In genomic region chr7:141010593-141010992, GRCm38 (mm10) we compare ENCODE assay signal across 8 mouse cellular contexts. TPM values are rescaled to one million over a fixed set of nuclear protein-coding genes. Genes with fewer than 3 reads are reported as not detected.
DNase-seq lines count a peak whose midpoint lies in the region; ATAC-seq and TF ChIP-seq lines count a peak whose summit lies in the region.

Ifitm3 (minus strand) TSS chr7:141010770.

- no peaks in the 10 kb centered on the region for H3K9me3 ChIP-seq in embryonic facial prominence, embryonic 15.5 days (replicated peaks)
- no peaks in the 10 kb centered on the region for H3K9me3 ChIP-seq in heart, embryonic 12.5 days (replicated peaks)
- no peaks in the 10 kb centered on the region for H3K9me3 ChIP-seq in kidney, embryonic 16.5 days (ENCODE audit: low read length)

- H3K27ac ChIP-seq in thymus, adult 2 months (ENCODE audit: control insufficient read depth, insufficient read depth, low read length): no peak within 1 kb of the TSS
- H3K27ac ChIP-seq in embryonic facial prominence, embryonic 15.5 days (replicated peaks): peak within 1 kb of the TSS; percentile 83
- H3K27ac ChIP-seq in heart, embryonic 12.5 days (ENCODE audit: poor library complexity, severe bottlenecking): 0 out of 2 replicates have a peak within 1 kb of the TSS, but pooled peaks have one; percentile 22
- peak within 1 kb of the TSS; percentile 83 for H3K27ac ChIP-seq in kidney, embryonic 16.5 days (ENCODE audit: low read length)
- H3K27ac ChIP-seq in small intestine, adult 2 months (ENCODE audit: insufficient read depth, low read depth, low read length): peak within 1 kb of the TSS; percentile 88

- WGBS in thymus, adult 2 months: 8% methylated on average over 10 of the region's 10 CpGs
- WGBS in embryonic facial prominence, embryonic 15.5 days: 8% methylated on average over 10 of the region's 10 CpGs
- 18% methylated on average over 10 of the region's 10 CpGs for WGBS in heart, embryonic 12.5 days
- 3% methylated on average over 10 of the region's 10 CpGs for WGBS in kidney, embryonic 16.5 days
- WGBS in small intestine, adult 2 months: 9% methylated on average over 10 of the region's 10 CpGs

- TF ChIP-seq CTCF in thymus, adult 2 months (IDR thresholded peaks at IDR 0.05; ENCODE audit: borderline replicate concordance, control insufficient read depth, extremely low read depth, insufficient read depth, low read length, poor library complexity): no peak
- TF ChIP-seq CTCF in small intestine, adult 2 months (IDR thresholded peaks at IDR 0.05; ENCODE audit: extremely low read depth, insufficient read length, insufficient replicate concordance, low read depth, low read length): no peak

- DNase-seq in thymus, adult 2 months: no peak
- no peak for DNase-seq in thymus, postnatal 14 days
- peak; percentile 86 for DNase-seq in lung, postnatal 36 days
- DNase-seq in cerebellum, adult 9-10 months: no peak

- peak within 1 kb of the TSS; percentile 42 for H3K9ac ChIP-seq in embryonic facial prominence, embryonic 15.5 days
- H3K9ac ChIP-seq in heart, embryonic 12.5 days: peak within 1 kb of the TSS; percentile 46
- peak within 1 kb of the TSS; percentile 71 for H3K9ac ChIP-seq in kidney, embryonic 16.5 days (replicated peaks; ENCODE audit: low read length)

- peak within 1 kb of the TSS; percentile 39 for H3K4me3 ChIP-seq in thymus, adult 2 months (ENCODE audit: control insufficient read depth, insufficient read depth, low read length)
- peak within 1 kb of the TSS; percentile 45 for H3K4me3 ChIP-seq in embryonic facial prominence, embryonic 15.5 days (replicated peaks)
- H3K4me3 ChIP-seq in heart, embryonic 12.5 days: peak within 1 kb of the TSS; percentile 44
- peak within 1 kb of the TSS; percentile 58 for H3K4me3 ChIP-seq in kidney, embryonic 16.5 days (ENCODE audit: low read length)
- peak within 1 kb of the TSS; percentile 67 for H3K4me3 ChIP-seq in small intestine, adult 2 months (ENCODE audit: low read depth, low read length)

- H3K4me1 ChIP-seq in thymus, adult 2 months (replicated peaks; ENCODE audit: control insufficient read depth, insufficient read depth, low read length): peaks cover 26% of the 10 kb centered on the region
- peaks cover 32% of the 10 kb centered on the region for H3K4me1 ChIP-seq in embryonic facial prominence, embryonic 15.5 days
- H3K4me1 ChIP-seq in heart, embryonic 12.5 days (replicated peaks): peaks cover 15% of the 10 kb centered on the region
- peaks cover 26% of the 10 kb centered on the region for H3K4me1 ChIP-seq in kidney, embryonic 16.5 days (ENCODE audit: insufficient read depth, low read length)
- H3K4me1 ChIP-seq in small intestine, adult 2 months (ENCODE audit: control insufficient read depth, insufficient read depth, insufficient read length, low read length): peaks cover 10% of the 10 kb centered on the region; the same call in 1 of the 2 replicates

- H3K36me3 ChIP-seq in thymus, adult 2 months (ENCODE audit: control insufficient read depth, insufficient read depth, low read length): no peaks in the 10 kb centered on the region
- H3K36me3 ChIP-seq in embryonic facial prominence, embryonic 15.5 days: no peaks in the 10 kb centered on the region
- no peaks in the 10 kb centered on the region for H3K36me3 ChIP-seq in heart, embryonic 12.5 days
- H3K36me3 ChIP-seq in kidney, embryonic 16.5 days (ENCODE audit: insufficient read depth, low read length): no peaks in the 10 kb centered on the region
- no peaks in the 10 kb centered on the region for H3K36me3 ChIP-seq in small intestine, adult 2 months (ENCODE audit: control insufficient read depth, insufficient read depth, low read length)

- no peak for TF ChIP-seq POLR2A in thymus, adult 2 months (IDR thresholded peaks at IDR 0.05; ENCODE audit: control insufficient read depth, extremely low read depth, insufficient read depth, low read length, poor library complexity)
- peak; percentile 59; the same call in 1 of the 2 replicates for TF ChIP-seq POLR2A in small intestine, adult 2 months (IDR thresholded peaks at IDR 0.05; ENCODE audit: low read depth, low read length)

- ATAC-seq in embryonic facial prominence, embryonic 15.5 days (ENCODE audit: insufficient number of reproducible peaks, low FRiP score, low TSS enrichment, low read depth): no peak
- no peak; the same call in 1 of the 2 replicates for ATAC-seq in heart, embryonic 12.5 days (ENCODE audit: insufficient number of reproducible peaks, low FRiP score)
- ATAC-seq in kidney, embryonic 16.5 days (ENCODE audit: low FRiP score, low TSS enrichment): peak; percentile 21

- peak within 1 kb of the TSS; percentile 53 for H3K4me2 ChIP-seq in embryonic facial prominence, embryonic 15.5 days (replicated peaks)
- peak within 1 kb of the TSS; percentile 64 for H3K4me2 ChIP-seq in heart, embryonic 12.5 days
- peak within 1 kb of the TSS; percentile 59 for H3K4me2 ChIP-seq in kidney, embryonic 16.5 days (replicated peaks; ENCODE audit: low read depth, low read length)

- H3K27me3 ChIP-seq in thymus, adult 2 months (ENCODE audit: control insufficient read depth, insufficient read depth, low read length): no peaks in the 10 kb centered on the region
- no peaks in the 10 kb centered on the region for H3K27me3 ChIP-seq in embryonic facial prominence, embryonic 15.5 days
- peaks cover 17% of the 10 kb centered on the region; the same call in 1 of the 2 replicates for H3K27me3 ChIP-seq in heart, embryonic 12.5 days (replicated peaks)
- H3K27me3 ChIP-seq in kidney, embryonic 16.5 days (ENCODE audit: insufficient read depth, low read length): no peaks in the 10 kb centered on the region
- H3K27me3 ChIP-seq in small intestine, adult 2 months (ENCODE audit: control insufficient read depth, insufficient read depth, low read length): no peaks in the 10 kb centered on the region

RNA-seq across cellular contexts. Expression of gene Ifitm3, which starts in this region (rescaled TPM):
- polyA plus RNA-seq in thymus, adult 2 months (2012; rRNA removed): 309 and 397 TPM in 2 replicates
- 197 and 204 TPM in 2 replicates for polyA plus RNA-seq in embryonic facial prominence, embryonic 15.5 days (2015; fragmentation: Nextera tagmentation; extraction: Ambion mirVana)
- polyA plus RNA-seq in heart, embryonic 12.5 days (2016; fragmentation: Nextera tagmentation; extraction: Ambion mirVana): 41.8 and 41.9 TPM in 2 replicates
- 210 and 234 TPM in 2 replicates for polyA plus RNA-seq in kidney, embryonic 16.5 days (2015; fragmentation: Nextera tagmentation; extraction: Ambion mirVana)
- polyA plus RNA-seq in small intestine, adult 2 months (2012; rRNA removed): 101 and 147 TPM in 2 replicates
